Mouse (Mus musculus) olfactory bulb, adult 2 months (tissue): ENCODE measurements around the gene Nudc.

Experiments
- CTCF ChIP-seq: fragments of 200-500 bp; IDR thresholded peaks from 2 replicates; pipeline ENCODE4 v1.5.1; 2012; ENCODE audit warnings: low read depth, mild to moderate bottlenecking, low read length, moderate library complexity; ENCODE audit not compliant: insufficient read depth
- POLR2A ChIP-seq: fragments of 200-500 bp; IDR thresholded peaks from 2 replicates; pipeline ENCODE4 v1.6.1; 2012; ENCODE audit warnings: mild to moderate bottlenecking, low read depth, low read length, moderate library complexity; ENCODE audit not compliant: insufficient read depth

DNA sequence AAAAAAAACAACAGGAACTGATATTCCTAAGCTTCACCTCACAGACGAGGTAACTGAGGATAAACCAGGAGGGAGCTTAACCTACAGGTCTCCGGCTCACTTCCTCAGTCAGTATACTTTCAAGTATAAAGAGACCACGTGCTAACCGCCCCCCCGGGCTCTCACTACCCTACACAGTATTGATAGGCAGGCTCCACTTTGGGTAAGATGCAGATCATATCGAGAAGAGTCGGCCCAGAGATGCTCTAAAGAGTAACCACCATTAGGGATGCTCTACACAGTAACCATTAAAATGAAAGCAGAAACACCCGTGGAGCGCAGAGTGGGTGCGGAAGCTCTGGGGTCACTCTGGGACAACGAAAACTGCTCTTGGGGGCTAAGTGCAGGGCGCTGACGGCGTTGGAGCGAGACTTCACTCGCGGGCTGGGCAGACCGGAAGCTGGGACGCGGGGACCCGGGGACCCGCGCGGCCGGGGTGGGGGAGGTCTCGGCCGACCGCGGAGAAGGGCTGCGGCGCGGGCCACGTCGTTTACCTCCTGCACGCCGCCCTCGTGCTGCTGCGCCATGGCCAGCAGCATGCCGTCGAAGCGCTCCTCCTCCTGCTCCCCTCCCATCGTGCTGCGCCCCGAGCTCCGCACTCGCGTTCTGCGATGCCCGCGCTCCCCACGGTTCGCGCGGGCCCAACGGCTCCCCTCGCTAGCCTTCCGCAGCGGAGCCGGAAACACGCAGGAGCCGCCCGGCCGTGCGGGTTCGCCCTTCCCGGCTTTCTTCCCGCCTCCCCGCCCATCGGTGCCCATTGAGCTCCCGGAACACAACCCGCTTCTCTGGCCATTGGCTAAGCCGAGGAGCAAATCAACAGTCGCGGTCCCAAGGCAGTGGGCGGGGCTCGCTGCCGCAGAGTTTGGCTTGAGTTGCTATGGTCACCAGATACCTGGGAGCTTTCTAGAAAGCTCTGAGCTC, at the start of gene Nudc:
- TF ChIP-seq CTCF = no peak
- peak; percentile 95 for TF ChIP-seq POLR2A
